Mouse (Mus musculus) urinary bladder, postnatal 36 days (tissue): ENCODE measurements around the gene Qk.

ENCODE experiments used
- DNase-seq, 2 experiments: peaks; one replicate each; pipeline ENCODE4 v3.0.0; 2022; ENCODE audit warnings: low spot score in 2 of 2, mixed read lengths in 1 of 2

Gene Qk

GRCm38 (mm10) chr17:10251252-10251958 lies 68.2 kb downstream of the Qk start:
- DNase-seq, result no peak

GRCm38 (mm10) chr17:10240081-10240480 lies 79.6 kb downstream of the Qk start:
- no peak for DNase-seq

- no peak for DNase-seq
Observed at GRCm38 (mm10) chr17:10236595-10236994, 83.1 kb downstream of the Qk start.

- DNase-seq, result no peak
Observed at GRCm38 (mm10) chr17:10232406-10232805, 87.2 kb downstream of the Qk start.

GRCm38 (mm10) chr17:10227798-10228538 lies 91.7 kb downstream of the Qk start:
- no peak for DNase-seq

GRCm38 (mm10) chr17:10216164-10216563 lies 103.5 kb downstream of the Qk start:
- no peak for DNase-seq

GRCm38 (mm10) chr17:10209154-10209777 lies 110.4 kb downstream of the Qk start:
- DNase-seq, result no peak

GRCm38 (mm10) chr17:10198662-10199061 lies 121.0 kb downstream of the Qk start:
- no peak for DNase-seq

GRCm38 (mm10) chr17:10198231-10198630 lies 121.4 kb downstream of the Qk start:
- DNase-seq, result no peak

GRCm38 (mm10) chr17:10195703-10196102 lies 124.0 kb downstream of the Qk start:
- DNase-seq, result no peak

- DNase-seq, result no peak
Observed at GRCm38 (mm10) chr17:10190857-10191256, 128.8 kb downstream of the Qk start.

- DNase-seq, result no peak
Observed at GRCm38 (mm10) chr17:10188481-10188880, 131.2 kb downstream of the Qk start.

- DNase-seq, result no peak
Observed at GRCm38 (mm10) chr17:10187431-10188020, 132.1 kb downstream of the Qk start.

- no peak for DNase-seq
Observed at GRCm38 (mm10) chr17:10181761-10182160, 137.9 kb downstream of the Qk start.

- DNase-seq, result no peak
Observed at GRCm38 (mm10) chr17:10177096-10177495, 142.6 kb downstream of the Qk start.

- DNase-seq, result peak; percentile 8 to 27
Observed at GRCm38 (mm10) chr17:10161258-10161657, 158.4 kb downstream of the Qk start.

GRCm38 (mm10) chr17:10160415-10160814 lies 159.2 kb downstream of the Qk start:
- no peak for DNase-seq

GRCm38 (mm10) chr17:10152808-10153413 lies 166.7 kb downstream of the Qk start:
- no peak for DNase-seq
